Mouse (Mus musculus): ENCODE data around the gene Rac2.
A peak's percentile ranks its signal among the peaks of the same experiment; 100 is the strongest.

The Rac2 gene

GRCm38 (mm10) chr15:78588049-78588448 lies 15.5 kb upstream of the Rac2 start:
- DNase-seq, result no peak

- DNase-seq, result peak; percentile 92
These were observed 14.7 kb upstream of the Rac2 start for GRCm38 (mm10) chr15:78587050-78587994.

GRCm38 (mm10) chr15:78585404-78585803 lies 12.8 kb upstream of the Rac2 start:
- DNase-seq, result no peak

GRCm38 (mm10) chr15:78583352-78583751 lies 10.8 kb upstream of the Rac2 start:
- peak; percentile 17 for DNase-seq

- DNase-seq, result no peak
These were observed 3.8 kb upstream of the Rac2 start for GRCm38 (mm10) chr15:78576284-78576810.

- no peak for DNase-seq
These were observed 348 bp downstream of the Rac2 start for GRCm38 (mm10) chr15:78572270-78572600.

GRCm38 (mm10) chr15:78571554-78572269 lies 871 bp downstream of the Rac2 start:
- DNase-seq, result no peak

GRCm38 (mm10) chr15:78570170-78570569 lies 2.4 kb downstream of the Rac2 start:
- no peak for DNase-seq

- no peak for DNase-seq
These were observed 4.9 kb downstream of the Rac2 start for GRCm38 (mm10) chr15:78567608-78568120.

- no peak for DNase-seq
These were observed 7.7 kb downstream of the Rac2 start for GRCm38 (mm10) chr15:78564764-78565435.

- DNase-seq, result no peak
These were observed 8.6 kb downstream of the Rac2 start for GRCm38 (mm10) chr15:78563937-78564336.

- DNase-seq, result no peak
These were observed 9.2 kb downstream of the Rac2 start for GRCm38 (mm10) chr15:78563344-78563743.

GRCm38 (mm10) chr15:78559141-78559979 lies 13.2 kb downstream of the Rac2 start:
- no peak for DNase-seq

GRCm38 (mm10) chr15:78557693-78558535 lies 14.7 kb downstream of the Rac2 start:
- no peak for DNase-seq

- no peak for DNase-seq
These were observed 17.9 kb downstream of the Rac2 start for GRCm38 (mm10) chr15:78554545-78555313.

GRCm38 (mm10) chr15:78549189-78549734 lies 23.3 kb downstream of the Rac2 start:
- DNase-seq, result no peak

- no peak for DNase-seq
These were observed 23.9 kb downstream of the Rac2 start for GRCm38 (mm10) chr15:78548711-78549110.

- no peak for DNase-seq
These were observed 24.3 kb downstream of the Rac2 start for GRCm38 (mm10) chr15:78548336-78548665.

GRCm38 (mm10) chr15:78547415-78548335 lies 24.9 kb downstream of the Rac2 start:
- DNase-seq, result no peak
